Mouse (Mus musculus): Measurements from ENCODE around the gene Cylc1.

The Cylc1 gene

DNA sequence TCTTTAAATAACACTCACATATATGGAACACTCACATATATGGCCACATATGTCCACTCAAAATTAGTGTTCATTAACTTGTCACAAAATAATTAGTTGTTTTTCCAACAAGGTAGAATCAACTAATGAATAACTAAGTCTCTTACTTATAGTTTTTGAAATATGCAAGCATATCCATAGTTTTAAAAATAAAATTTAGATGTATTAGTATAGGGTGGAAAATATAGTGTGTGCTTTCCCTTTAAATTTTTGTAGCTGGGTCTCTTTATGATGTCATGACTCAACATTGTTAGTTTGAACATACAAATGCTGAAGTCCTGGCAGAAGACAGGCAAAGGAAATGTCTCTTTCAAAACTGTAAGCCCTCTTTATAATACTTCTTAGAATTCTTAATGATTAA is at the start of gene Cylc1:
Gene Cylc1, plus strand, starts transcription at position 301 of the 400 bp plus-strand sequence.
- DNase-seq, result no peak

DNA sequence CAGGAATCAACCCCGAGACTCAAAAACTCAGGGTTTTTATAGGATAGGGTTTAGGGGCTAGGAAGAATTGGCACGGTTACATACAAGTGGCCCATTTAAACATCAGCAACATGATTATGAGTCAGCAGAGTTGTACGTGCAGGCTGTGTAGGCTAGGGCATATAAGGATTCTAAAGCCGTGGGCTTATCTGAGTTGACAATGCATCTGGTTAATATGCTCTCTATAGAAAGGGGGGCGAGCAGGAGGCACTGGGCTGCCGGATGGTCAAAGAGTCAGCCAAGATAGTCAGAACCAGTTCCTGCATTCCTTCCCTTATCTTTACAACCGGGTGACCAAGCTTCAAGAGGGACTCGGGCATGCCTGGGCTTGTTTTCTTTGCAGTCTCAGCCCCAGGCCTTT is 31.5 kb upstream of the Cylc1 start:
- no peak for DNase-seq

GRCm38 (mm10) chrX:111168040-111168439 is 57.8 kb downstream of the Cylc1 start, which contains the start of gene Gm10112:
Gene Gm10112 (plus strand): TSS chrX:111168340.
- no peak for DNase-seq

All from cerebellum, adult 18-20 months (tissue).